Mouse (Mus musculus) liver, embryonic 16.5 days (tissue): ENCODE results near the gene Defb45. TPM values are rescaled to one million over a fixed set of nuclear protein-coding genes. Genes with fewer than 3 reads are reported as not detected.

Experiments used
- ATAC-seq: fragments of 200-750 bp; cut with Nextera tagmentation; 2 replicates; pipeline ENCODE4 v1.8.0; 2017; ENCODE audit warnings: low read depth, mild to moderate bottlenecking, moderate number of reproducible peaks, moderate library complexity
- H3K27ac ChIP-seq: fragments of 300-500 bp; sonication (generic); 2 replicates; pipeline ENCODE4 v1.5.1; 2014; ENCODE audit warnings: mild to moderate bottlenecking, low read length
- H3K27me3 ChIP-seq: fragments of 300-500 bp; sonication (generic); 2 replicates; pipeline ENCODE4 v1.6.1; 2014; ENCODE audit warnings: low read depth, low read length, mixed read lengths; ENCODE audit not compliant: control insufficient read depth, insufficient read depth
- H3K36me3 ChIP-seq: fragments of 300-500 bp; sonication (generic); 2 replicates; pipeline ENCODE4 v1.6.1; 2014; ENCODE audit warnings: mild to moderate bottlenecking; ENCODE audit not compliant: control insufficient read depth, insufficient read depth
- H3K4me1 ChIP-seq: fragments of 300-500 bp; sonication (generic); 2 replicates; pipeline ENCODE4 v1.6.1; 2014; ENCODE audit warnings: low read depth, low read length, mixed read lengths; ENCODE audit not compliant: control insufficient read depth
- H3K4me2 ChIP-seq: fragments of 300-500 bp; sonication (generic); 2 replicates; pipeline ENCODE4 v1.6.1; 2014; ENCODE audit warnings: low read depth, low read length, mixed read lengths
- H3K4me3 ChIP-seq: fragments of 300-500 bp; sonication (generic); 2 replicates; pipeline ENCODE4 v1.5.1; 2014; ENCODE audit warnings: low read depth, mild to moderate bottlenecking, low read length
- H3K9ac ChIP-seq: fragments of 300-500 bp; sonication (generic); 2 replicates; pipeline ENCODE4 v1.6.1; 2014; ENCODE audit warnings: low read depth, low read length
- H3K9me3 ChIP-seq: fragments of 300-500 bp; sonication (generic); replicated peaks from 2 replicates; pipeline ENCODE4 v1.6.1; 2016; ENCODE audit warnings: low read length; ENCODE audit not compliant: control insufficient read depth
- WGBS: fragments of 180-500 bp; shearing (Covaris S2); extraction: QIAGEN DNeasy Blood & Tissue Kit; methylation state at CpG from one replicate; pipeline ENCODE4 v1.1.7; 2014; ENCODE audit not compliant: insufficient replicate concordance; 5-methylcytosine and 5-hydroxymethylcytosine counted together
- polyA plus RNA-seq: library from polyadenylated mRNA; unstranded; fragments of >200 nt; fragmentation: Nextera tagmentation; extraction: Ambion mirVana; gene quantifications from 2 replicates; pipeline ENCODE4 v1.2.1, GENCODE M21; 2015

Defb45 gene
- polyA plus RNA-seq, 1 experiment from 2014 or later, result not detected

- no peak for ATAC-seq
These were observed 10.7 kb downstream of the Defb45 start for GRCm38 (mm10) chr2:152588450-152588849.

GRCm38 (mm10) chr2:152586926-152587560, 12.2 kb downstream of the Defb45 start:
- no peak overlapping the region for H3K27ac ChIP-seq
- no peaks in the 10 kb centered on the region for H3K36me3 ChIP-seq
- WGBS, result 48% methylated on average over 4 of the region's 4 CpGs
- H3K4me1 ChIP-seq, result no peaks in the 10 kb centered on the region
- H3K27me3 ChIP-seq, result no peaks in the 10 kb centered on the region
- no peak overlapping the region for H3K4me3 ChIP-seq
- no peak overlapping the region for H3K9ac ChIP-seq
- no peak overlapping the region for H3K4me2 ChIP-seq
- ATAC-seq, result no peak
- no peaks in the 10 kb centered on the region for H3K9me3 ChIP-seq

More at GRCm38 (mm10) chr2:152588450-152588849, 10.7 kb downstream of the Defb45 start:
- Histone ChIP-seq H3K36me3 (no peaks in the 10 kb centered on the region), H3K4me3 (no peak overlapping the region), H3K9ac (no peak overlapping the region), H3K27ac (no peak overlapping the region), H3K4me2 (no peak overlapping the region), H3K9me3 (no peaks in the 10 kb centered on the region), H3K4me1 (no peaks in the 10 kb centered on the region), H3K27me3 (no peaks in the 10 kb centered on the region)
- 34% methylated on average over 2 of the region's 2 CpGs for WGBS

DNA sequence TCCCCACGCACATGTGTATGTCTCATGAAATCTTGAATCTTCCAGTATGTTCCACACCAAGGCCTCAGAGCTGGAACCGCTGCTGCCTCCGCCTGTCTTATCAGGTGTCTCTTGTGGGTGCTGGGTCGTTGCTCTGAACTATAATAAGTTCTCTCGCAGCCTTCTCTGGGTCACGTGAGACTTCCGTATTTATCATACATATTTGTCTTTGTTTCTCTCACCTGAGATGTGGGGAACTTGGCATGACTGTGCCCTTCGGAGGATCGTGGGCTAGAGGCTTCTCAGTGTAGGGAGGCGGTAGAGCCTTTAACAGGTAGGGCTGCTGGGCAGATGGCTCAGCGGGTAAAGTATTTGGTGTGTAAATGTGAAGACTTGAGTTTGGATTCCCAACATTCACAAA, 18.6 kb downstream of the Defb45 start:
- ATAC-seq, result no peak
- no peak overlapping the region for H3K4me2 ChIP-seq
- H3K36me3 ChIP-seq, result no peaks in the 10 kb centered on the region
- no peak overlapping the region for H3K4me3 ChIP-seq
- no peaks in the 10 kb centered on the region for H3K4me1 ChIP-seq
- 58% methylated on average over 11 of the region's 11 CpGs for WGBS
- no peaks in the 10 kb centered on the region for H3K27me3 ChIP-seq
- no peak overlapping the region for H3K9ac ChIP-seq
- no peak overlapping the region for H3K27ac ChIP-seq
- H3K9me3 ChIP-seq, result no peaks in the 10 kb centered on the region

GRCm38 (mm10) chr2:152580107-152580506, 19.1 kb downstream of the Defb45 start, which contains the start of gene Defb19:
TSS of gene Defb19 (minus strand) at chr2:152580312.
- H3K9me3 ChIP-seq, result no peaks in the 10 kb centered on the region
- no peaks in the 10 kb centered on the region for H3K36me3 ChIP-seq
- H3K4me3 ChIP-seq, result no peak within 1 kb of the TSS
- no peak within 1 kb of the TSS for H3K27ac ChIP-seq
- no peak within 1 kb of the TSS for H3K9ac ChIP-seq
- no peaks in the 10 kb centered on the region for H3K4me1 ChIP-seq
- H3K27me3 ChIP-seq, result no peaks in the 10 kb centered on the region
- H3K4me2 ChIP-seq, result no peak within 1 kb of the TSS
- 52% methylated on average over 7 of the region's 7 CpGs for WGBS
- ATAC-seq, result no peak

GRCm38 (mm10) chr2:152573484-152573883, 25.7 kb downstream of the Defb45 start:
- no peak overlapping the region for H3K4me2 ChIP-seq
- 75% methylated on average over 8 of the region's 8 CpGs for WGBS
- H3K9ac ChIP-seq, result no peak overlapping the region
- H3K27ac ChIP-seq, result no peak overlapping the region
- no peak for ATAC-seq
- H3K4me1 ChIP-seq, result no peaks in the 10 kb centered on the region
- H3K36me3 ChIP-seq, result no peaks in the 10 kb centered on the region
- H3K4me3 ChIP-seq, result no peak overlapping the region
- H3K27me3 ChIP-seq, result no peaks in the 10 kb centered on the region
- no peaks in the 10 kb centered on the region for H3K9me3 ChIP-seq

DNA sequence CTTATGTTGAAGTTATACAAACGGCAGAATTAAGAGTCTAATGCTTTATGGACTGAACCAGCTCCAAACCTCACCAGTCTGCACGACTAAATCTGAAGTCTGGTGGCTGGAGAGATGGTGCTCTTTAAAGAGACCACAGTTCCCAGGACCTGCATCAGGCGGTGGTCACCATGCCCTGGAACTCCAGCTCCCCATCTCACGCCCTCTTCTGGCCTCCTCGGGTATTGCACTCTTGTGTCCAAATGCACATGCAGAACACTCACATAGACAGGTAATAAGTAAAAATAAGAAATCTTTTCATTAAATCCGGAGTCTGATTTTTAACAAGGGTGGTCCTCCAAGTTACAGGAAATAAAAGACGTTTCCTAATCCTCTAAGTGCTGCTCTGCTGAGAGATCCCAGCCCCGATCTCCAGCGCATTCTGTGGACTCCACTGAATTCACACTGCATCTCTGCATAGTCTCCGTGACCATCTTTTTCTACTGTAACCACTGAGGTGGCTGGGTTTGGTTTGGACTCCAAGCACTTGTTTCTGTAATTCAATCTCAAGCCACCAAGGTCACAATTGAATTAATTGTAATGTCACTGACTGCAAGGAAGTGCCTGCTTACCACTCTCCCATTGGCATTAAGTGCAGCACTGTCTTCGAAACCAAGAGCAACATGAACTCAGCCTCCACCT, 26.9 kb downstream of the Defb45 start, which contains the start of gene Defb21:
TSS of gene Defb21 (plus strand) at position 631 of the 681 bp plus-strand sequence.
- Histone ChIP-seq H3K27me3 (no peaks in the 10 kb centered on the region), H3K27ac (no peak within 1 kb of the TSS), H3K4me1 (no peaks in the 10 kb centered on the region), H3K4me2 (no peak within 1 kb of the TSS), H3K9ac (no peak within 1 kb of the TSS), H3K36me3 (no peaks in the 10 kb centered on the region), H3K9me3 (no peaks in the 10 kb centered on the region), H3K4me3 (no peak within 1 kb of the TSS)
- ATAC-seq, result no peak
- WGBS, result 48% methylated on average over 11 of the region's 11 CpGs

GRCm38 (mm10) chr2:152570313-152570712, 28.9 kb downstream of the Defb45 start:
- no peak overlapping the region for H3K4me3 ChIP-seq
- H3K4me2 ChIP-seq, result no peak overlapping the region
- no peaks in the 10 kb centered on the region for H3K4me1 ChIP-seq
- H3K9me3 ChIP-seq, result no peaks in the 10 kb centered on the region
- ATAC-seq, result no peak
- H3K27ac ChIP-seq, result no peak overlapping the region
- H3K9ac ChIP-seq, result no peak overlapping the region
- 51% methylated on average over 6 of the region's 6 CpGs for WGBS
- H3K36me3 ChIP-seq, result no peaks in the 10 kb centered on the region
- H3K27me3 ChIP-seq, result no peaks in the 10 kb centered on the region

DNA sequence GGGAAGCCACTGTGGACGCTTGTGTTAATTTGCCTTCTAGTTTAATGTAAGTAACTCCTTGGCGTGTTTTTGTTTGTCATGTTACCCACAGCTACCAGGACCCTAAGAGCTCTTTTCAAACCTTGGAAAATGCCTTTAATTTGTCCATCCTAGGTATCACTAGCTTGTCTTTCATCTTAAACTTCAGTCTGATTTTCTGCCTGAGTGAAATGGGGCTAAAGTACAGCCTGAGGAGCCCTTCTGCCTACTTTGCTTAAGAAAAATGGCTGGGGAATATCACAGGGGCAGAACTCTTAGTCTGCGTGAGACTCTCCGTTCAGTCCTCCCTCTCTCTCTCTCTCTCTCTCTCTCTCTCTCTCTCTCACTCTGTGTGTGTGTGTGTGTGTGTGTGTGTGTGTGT, 29.3 kb downstream of the Defb45 start:
- Histone ChIP-seq H3K4me3 (no peak overlapping the region), H3K4me2 (no peak overlapping the region), H3K36me3 (no peaks in the 10 kb centered on the region), H3K4me1 (no peaks in the 10 kb centered on the region), H3K9ac (no peak overlapping the region), H3K9me3 (no peaks in the 10 kb centered on the region), H3K27ac (no peak overlapping the region), H3K27me3 (no peaks in the 10 kb centered on the region)
- 48% methylated on average over 4 of the region's 4 CpGs for WGBS
- ATAC-seq, result no peak

GRCm38 (mm10) chr2:152569038-152569437, 30.2 kb downstream of the Defb45 start, which contains the start of gene Gm17416:
TSS of gene Gm17416 (plus strand) at chr2:152569338.
- Histone ChIP-seq H3K27ac (no peak within 1 kb of the TSS), H3K4me3 (no peak within 1 kb of the TSS), H3K36me3 (no peaks in the 10 kb centered on the region), H3K4me1 (no peaks in the 10 kb centered on the region), H3K27me3 (no peaks in the 10 kb centered on the region), H3K9me3 (no peaks in the 10 kb centered on the region), H3K4me2 (no peak within 1 kb of the TSS), H3K9ac (no peak within 1 kb of the TSS)
- 65% methylated on average over 5 of the region's 5 CpGs for WGBS
- no peak for ATAC-seq
